Mouse (Mus musculus): ENCODE data around the gene Dlg2.

- TF ChIP-seq CTCF (IDR thresholded peaks at IDR 0.05; ENCODE audit: borderline replicate concordance, insufficient read depth, low read depth, low read length) (no peak), POLR2A (IDR thresholded peaks at IDR 0.05; ENCODE audit: borderline replicate concordance, insufficient read depth, low read length) (no peak)
Observed at GRCm38 (mm10) chr7:91188211-91188610, 711.7 kb downstream of the Dlg2 start.
